Mouse (Mus musculus) 3T3-L1 (cell line): ENCODE data around the gene Grik4.

Source experiments
- DNase-seq: peaks from one replicate; pipeline ENCODE4 v3.0.0-alpha.2; 2015; ENCODE audit warnings: low read depth, low spot score

Grik4 gene

DNA sequence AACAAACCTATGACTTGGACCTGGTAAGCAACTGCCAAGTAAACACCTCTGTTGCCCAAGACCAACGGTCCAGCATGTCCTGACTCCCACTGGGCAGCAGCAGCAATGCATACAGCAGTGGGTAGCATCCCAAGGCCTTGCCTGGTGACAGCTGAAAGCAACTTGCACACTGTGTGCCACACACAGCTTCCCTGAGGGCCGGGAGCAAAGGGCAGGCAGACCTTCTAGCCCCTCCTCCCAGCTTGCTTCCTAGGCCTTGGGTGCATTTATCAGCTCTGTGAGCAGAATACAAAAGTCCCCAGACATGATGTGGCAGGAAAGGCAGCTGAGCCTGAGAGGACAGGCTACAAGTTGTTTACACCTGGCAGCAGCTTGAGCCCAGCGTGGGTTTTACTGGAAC lies 37.3 kb downstream of the Grik4 start:
- DNase-seq: no peak

DNA sequence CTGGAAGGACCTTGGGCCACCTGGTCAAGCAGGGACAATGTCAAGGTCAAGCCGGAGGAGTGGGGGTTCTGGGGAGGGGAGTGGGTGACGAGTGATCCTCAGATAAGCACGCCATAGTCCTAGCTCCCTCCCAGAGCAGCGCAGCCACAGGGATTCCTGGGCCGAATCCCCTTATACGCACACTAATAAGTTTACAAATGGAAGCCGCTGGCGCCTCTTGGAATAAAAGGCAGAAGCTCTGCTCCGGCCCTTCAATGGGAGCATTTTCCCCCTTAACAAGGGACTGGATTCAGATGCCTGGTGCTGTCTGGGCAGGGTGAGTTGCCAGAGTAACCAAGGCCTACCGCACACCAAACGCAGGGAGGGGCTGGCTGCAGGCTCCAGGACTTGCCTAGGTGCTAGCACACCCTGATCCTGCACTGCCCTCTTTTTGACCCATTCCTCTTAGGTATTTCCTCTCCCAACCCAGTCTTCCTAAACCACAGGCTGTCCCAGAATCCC lies 46.2 kb downstream of the Grik4 start:
- DNase-seq: no peak

DNA sequence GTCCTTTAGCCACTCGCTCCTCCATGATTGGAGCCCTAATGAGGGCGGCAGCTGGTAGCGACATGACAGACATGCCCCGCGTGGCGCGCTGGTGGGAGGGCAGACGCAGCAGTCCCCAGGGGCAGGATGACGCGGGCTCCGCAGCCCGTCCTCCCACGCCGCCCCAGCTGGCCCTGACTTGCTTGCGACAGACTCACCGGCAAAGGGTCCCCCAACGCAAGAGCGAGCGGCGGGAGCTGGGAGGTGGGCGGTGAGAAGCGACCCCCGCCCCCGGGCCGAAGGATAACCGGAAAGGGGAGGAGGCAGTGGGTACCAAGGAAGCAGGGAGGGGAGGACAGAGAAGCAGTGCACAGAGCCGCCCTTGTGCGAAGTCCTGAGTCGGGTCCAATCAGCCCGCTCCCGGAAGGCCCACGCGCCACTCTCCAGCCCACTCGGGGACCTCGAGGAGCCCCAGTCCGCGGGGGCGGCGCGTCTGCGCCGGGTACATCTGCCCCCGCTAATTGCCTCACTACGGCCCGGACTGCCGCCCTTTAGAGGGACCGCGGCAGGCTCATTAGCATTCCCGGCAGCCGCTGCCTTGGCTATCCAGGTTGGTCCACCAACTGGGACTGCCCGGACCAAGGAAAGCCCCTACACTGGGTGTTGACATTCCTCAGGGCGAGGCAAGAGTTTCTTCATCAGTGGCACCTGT lies 46.8 kb downstream of the Grik4 start:
- no peak for DNase-seq

DNA sequence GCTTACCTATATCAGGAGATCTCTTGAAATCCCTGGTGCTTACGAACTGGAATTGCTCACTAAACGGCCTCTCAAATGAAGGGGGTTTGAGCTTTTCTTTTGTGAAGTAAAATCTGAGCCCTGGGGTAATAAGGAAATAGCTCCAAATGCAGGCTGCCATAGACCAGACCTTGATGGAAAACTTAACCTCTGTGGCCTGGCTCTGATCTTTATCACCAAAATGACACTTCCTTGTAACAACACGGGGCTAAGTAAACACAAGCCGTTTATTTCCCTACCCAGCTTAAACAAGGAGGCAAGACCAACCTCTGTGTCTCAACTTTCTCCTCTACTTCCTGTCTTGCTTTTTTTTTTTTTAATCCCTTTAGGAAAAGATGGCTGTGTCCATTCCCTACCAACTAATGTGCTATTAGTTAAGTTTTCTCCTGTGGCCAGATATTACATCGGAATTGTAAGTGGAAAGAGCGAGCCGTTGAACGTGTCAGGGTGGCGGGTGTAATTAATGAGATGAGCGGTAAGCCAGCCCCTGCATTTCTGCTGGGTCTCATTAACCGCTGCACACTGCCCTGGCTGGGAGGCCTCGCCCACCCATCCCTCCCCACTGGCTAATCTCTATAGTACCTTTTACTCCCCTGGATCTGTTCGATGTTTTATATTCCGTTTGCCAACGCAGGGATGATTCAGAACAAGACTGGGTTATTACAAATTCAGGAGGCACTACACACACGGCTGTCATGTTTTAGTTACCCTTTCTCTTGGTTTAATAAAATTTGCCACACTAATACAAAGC lies 47.7 kb downstream of the Grik4 start:
- no peak for DNase-seq

DNA sequence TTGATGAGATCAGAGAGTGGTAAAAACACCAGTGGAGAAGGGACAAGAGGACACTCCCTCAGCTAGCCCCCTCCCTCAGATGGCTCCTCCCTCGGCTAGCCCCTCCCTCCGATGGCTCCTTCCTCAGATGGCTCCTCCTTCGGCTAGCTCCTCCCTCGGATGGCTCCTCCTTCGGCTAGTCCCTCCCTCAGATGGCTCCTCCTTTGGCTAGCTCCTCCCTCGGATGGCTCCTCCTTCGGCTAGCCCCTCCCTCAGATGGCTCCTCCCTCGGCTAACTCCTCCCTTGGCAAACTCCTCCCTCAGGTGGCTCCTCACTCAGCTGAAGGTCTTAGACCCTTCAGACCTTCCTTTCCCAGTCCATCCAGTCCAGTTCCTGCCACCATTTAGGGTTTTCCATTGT lies 51.5 kb downstream of the Grik4 start:
- no peak for DNase-seq

DNA sequence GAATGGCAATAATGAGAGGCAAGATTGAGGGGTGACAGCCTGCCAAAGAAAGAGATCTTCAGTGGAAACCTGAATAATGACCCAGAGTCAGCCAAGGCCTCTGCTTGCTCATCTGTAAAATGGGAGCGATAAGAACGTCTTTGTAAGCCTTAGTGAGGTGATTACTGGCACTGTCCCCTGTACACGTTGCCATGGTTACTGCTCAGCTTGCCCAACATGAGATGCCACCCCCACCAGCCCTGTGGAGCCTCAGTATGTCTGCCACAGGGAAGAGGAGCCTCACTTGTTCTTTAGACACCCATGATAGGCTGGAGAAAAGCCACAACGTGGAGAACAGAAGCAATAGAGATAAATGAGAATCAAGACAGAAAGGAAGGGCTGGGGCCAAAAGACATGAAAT lies 56.4 kb downstream of the Grik4 start:
- no peak for DNase-seq

DNA sequence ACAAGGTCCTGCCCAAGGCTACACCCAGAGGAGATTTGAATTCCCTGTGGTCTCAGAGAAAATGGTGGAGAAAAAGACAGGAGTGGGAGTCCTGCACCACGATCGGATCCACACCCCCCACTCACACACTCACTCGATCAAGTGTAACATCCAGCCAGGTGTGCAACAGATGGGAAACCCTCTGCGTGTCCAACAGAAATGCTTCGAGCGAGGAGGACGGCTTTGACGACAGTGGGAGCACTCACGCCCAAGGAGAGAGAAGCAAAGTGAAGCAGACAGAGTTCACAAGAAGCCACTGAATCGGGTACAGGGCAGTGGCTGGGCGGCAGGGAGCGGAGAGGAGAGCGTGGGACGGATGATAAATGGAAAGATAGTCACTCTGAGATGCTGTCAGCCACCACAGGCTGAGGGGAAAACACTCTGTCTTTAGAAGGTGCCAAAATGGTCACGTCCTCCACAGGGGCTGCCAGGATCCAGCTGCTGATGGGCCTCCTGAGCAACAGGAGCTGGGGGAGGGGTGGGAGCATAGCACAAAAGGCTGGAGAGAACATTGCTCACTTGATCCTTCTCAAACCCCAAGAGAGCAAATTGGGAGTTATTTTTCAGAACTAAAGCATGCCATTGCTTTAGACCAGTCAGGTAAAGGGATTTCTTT lies 58.1 kb downstream of the Grik4 start:
- DNase-seq: no peak

DNA sequence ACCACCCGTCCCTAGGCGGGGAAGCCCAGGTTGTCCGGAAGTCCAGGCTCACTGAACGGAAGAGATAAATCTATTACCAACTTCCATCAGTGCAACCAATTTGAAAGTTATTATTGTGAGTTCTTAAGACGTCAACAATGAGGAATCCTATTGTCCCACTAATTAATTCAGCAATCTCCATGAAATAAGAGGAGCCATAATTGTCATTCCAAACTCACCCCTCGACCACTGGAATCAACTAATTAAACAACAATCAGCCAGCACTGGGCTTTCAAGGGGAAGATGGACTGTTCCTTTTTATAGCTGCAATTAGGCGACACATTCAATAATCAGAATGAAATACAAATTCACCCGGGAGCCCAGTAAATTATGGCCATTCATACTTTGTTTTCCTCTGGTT lies 58.7 kb downstream of the Grik4 start:
- no peak for DNase-seq

DNA sequence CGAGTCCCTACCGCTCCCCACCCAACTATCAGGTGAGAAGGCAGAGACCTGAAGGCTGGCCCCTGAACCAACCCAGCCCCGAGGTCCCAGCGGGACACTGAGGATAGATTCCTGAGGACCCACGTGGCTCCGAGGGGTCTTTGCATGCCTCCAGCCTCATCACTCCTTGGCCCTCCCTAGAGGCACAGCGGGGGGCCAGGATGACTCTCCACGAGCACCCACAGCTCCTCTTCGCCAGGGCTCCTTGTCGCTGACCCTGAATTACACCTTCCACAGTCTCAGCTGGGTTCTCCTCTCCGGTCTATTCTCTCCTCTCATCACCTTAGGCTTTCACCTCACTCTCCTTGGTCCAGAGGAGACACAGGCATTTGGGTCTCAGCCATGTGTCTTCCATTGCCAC lies 59.2 kb downstream of the Grik4 start:
- no peak for DNase-seq

DNA sequence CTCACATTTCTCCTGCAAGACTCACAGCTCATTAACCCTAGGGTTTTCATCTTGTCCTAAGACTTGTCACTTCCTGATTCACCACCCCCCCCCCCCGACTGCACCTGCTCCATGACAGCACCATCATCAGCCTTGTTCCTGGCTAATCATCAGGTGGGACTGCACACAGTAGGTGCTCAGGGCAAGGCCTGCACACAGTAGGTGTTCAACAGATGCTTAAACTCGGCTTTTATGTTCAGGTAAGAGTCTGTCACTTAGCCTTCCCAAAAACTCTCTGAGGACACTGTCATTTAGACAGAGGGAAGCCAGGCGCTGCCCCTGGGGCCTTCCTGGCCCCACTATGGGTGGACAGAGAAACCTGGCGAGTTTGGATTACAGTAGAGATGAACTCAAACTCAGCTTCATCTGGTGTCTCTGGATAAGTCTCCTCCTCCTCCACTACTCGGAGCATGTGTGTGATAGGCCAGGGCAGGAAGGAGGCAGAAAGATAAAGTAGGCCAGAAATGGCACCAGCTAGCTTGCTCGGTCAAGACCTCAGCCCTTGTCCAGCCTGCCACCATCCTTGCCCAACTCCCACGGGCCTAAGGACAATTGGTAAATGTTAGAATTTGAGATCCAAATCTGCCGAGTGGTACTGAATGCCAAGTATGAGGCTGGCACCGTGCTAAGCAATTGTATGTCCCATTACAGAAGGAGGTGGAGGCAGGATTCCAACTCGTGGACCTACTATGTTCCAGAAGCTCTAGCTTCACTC lies 61.1 kb downstream of the Grik4 start:
- no peak for DNase-seq

DNA sequence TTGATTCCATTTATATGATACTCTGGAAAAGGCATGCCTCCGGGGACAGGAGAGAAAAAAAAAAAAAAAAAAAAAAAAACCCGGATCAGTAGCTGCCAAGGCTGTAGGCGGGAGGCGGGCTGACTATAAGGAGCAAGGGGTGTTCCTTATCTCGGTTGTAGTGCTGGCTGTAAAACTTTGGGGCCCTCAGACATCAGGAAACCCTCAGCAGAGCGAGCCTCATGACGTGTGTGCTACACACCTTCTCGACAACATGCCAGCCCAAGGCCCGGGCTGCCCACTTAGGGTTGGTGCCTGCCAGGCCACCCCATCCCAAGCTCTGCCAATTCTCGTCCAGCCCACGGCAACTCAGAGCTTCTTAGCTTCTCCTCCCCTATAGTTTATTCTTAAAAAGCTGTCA lies 62.0 kb downstream of the Grik4 start:
- DNase-seq: no peak

DNA sequence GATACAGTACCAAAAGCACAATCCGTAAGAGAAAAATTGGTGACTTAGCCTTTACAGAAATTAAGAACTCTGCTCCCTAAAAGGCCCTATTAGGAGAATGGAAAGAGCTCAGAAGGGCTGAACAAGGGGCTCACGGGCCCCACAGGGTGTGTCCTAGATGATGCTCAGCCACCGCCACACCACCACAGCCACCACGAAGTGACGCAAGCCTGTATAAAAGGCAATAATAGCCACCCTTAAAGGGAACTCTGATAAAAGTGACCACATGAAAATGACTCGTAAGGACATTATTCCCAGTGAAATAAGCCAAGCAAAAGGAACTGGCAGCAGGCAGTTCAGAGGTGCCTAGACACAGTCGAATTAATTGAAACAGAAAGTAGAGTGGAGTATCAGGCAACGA lies 63.3 kb downstream of the Grik4 start:
- peak; percentile 6 for DNase-seq

DNA sequence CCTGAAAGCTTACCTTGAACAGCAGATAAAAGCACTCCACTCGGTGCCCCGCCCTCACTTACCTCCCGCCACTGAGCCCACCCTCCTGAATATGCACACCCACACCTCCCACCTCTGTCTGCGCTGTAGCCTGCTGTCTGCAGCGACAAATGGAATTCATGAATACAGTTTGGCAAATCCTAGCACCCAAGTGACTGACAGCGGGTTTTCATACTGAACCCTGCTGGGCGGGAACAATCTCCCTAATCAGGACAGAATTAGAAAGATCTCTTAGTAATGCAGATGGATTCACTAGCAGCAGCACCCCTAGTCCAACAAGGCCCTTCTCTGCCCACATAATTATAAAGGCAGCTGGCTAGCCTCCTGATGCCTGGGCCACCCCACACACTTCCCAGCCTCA lies 65.9 kb downstream of the Grik4 start:
- DNase-seq: no peak

DNA sequence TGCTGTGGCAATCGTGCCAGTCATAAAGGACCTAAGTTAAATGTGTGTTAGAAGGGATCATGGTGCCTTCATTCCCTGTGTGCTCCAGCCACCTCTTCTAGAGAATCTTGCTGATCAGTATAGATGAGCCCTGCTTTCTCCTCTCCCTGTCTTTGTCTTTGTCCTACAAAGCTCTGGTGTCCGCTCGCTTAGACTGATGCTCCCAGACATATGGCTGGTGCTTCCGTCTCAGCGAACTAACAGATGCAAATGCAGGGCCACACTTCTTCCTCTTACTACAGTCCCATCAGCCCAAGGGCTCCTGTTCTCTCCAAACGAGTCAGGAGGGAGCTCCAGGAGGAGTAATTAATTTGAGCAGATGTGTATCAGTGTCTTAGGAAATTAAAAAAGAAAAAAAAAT lies 71.4 kb downstream of the Grik4 start:
- no peak for DNase-seq

DNA sequence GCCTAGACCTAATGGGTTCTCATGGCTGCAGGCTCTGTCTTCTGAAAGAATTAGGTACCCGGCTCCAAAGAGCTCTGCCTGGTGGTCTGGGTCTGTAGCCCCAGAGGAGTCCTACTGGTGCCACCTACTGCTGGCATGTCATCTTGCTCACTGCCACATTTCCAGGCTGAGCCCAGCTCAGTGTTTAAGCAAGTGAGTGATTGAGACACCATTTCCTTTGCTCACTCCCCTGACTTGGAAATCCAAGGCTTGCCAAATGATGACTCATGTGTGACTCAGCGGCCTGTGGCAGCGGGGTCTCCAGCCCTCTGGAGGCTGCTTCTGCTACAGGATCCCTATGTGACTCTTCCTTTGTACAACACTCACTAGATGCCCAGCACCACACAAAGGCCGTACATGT lies 72.6 kb downstream of the Grik4 start:
- DNase-seq: peak; percentile 82

DNA sequence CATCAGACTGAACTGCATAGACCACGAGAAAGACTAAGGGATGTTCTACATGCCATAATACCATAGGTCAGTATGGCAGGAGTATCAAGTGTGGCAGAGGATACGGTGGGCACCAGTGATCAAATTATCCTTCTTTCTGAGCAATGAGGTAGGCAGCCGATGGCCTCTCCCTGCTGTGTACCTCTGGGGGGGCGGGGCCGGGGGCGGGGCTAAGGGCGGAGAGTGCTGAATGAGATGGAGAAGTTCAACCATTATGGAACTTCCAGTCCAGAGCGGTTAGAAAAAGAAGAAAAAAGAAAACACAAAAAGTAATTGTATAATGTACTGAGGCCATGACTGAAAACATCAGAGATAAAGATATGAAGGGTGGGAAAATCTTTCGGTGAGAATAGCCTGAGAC lies 74.0 kb downstream of the Grik4 start:
- no peak for DNase-seq

DNA sequence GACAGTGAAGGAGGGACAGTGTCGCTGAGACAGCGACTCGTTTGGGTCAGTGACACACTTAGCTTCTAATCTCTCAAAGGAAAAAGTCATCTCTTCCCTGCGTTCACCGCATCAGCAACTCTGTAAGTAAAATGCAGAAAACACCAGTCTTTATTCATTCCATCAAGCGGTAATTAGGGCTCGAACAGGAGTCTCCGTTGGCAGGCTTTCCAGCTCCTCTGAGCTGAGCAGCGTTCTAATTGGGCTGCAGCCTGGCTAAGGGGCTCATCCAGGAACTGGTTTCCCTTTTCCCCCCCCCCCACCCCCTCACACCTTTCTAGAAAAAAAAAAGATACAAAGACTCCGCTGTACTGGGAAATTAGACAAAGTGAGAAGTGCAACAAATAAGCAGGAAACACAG lies 75.8 kb downstream of the Grik4 start:
- DNase-seq: no peak

DNA sequence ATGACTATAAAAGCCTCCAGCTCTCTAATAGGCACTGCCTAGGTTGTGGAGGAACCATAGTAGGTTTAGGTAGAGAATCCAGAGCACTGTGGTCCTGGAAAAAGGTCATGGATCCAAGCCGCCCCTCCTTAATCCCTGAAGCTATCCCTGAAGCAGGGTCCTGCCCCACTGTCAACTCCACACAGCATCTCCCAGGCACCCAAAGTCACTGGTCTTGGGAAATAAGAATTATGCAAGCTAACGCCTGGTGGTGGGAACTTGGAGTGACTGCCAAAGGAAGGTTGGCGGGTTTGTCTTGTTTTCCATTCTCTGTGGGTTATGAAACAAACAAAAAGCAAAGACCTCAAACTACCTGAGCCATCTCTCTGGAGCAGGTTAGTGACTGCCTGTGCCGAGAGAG lies 77.6 kb downstream of the Grik4 start:
- DNase-seq: no peak

DNA sequence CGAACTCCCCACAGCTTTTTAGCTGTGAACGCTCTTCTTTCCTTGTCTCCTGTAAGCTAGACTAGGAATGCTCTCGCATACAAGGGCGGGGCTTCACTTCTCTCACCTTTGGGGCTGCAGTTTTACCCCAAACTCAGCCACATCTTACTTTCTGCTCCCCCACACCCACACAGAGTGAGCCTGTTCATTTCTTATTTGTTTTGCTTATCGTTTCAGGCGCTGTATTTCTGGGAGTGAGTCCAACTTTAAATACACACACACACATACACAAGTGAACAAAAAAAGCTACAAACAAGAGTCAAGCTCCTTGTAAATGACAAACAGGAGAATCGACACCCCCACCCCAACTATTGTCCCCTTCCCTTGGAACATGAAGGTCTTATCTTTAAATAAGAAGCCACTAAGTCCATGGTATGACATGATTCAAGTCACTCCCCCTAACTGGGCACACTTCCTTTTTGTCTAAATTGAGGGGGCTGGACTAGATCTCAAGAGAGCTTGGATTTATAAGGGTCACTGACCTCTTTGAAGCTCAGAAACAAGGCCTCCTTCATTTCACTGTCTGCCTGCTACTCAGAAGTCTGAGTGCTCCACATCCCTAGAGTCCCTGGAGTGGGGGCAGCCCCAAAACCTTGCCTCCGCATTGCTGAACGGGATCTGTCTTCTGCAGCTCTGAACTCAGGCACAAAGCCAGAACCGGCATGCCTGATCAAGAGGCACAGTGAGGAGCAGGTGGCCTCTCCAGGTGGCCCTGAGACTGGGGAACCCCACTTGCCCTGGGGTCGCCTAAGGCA lies 79.1 kb downstream of the Grik4 start:
- no peak for DNase-seq

DNA sequence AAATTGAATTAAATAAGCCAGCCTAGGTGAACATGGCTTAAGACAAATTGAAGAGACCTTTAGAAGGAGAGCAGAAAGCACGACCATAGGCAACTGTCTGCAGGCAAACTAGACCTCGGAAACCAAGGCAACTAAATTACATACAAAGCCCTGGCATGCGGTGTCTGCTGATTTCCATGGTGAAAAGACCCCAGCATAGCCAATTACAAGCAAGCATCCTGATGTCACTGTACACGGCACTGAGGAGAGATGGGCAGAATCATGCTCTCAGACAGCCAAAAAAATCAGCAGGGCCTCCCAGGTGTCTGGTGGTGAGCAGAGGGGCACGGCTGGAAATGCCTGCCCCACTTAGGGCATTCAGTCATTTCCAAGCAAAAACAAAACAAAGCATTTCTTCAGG lies 80.9 kb downstream of the Grik4 start:
- no peak for DNase-seq

DNA sequence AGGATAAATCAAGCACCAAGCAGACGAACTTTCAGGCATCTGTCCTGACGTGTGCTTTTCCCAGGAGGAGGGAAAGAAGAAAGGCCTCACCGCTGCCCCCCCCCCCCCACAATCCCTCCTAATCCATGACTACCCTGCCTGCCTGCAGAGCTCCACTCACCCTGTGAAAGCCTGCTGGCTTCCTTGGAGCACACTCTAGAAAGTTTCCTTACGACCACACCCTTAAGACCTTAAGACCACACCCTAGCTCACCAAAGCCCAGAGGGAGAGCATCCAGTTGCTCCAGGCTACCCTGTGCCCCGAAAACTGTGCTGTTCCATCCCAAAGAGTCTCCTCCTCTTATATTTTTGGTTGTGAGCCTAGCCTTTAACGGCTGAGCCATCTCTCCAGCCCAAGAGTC lies 82.6 kb downstream of the Grik4 start:
- no peak for DNase-seq
